Mouse (Mus musculus): ENCODE measurements around the gene Rsph6a. TPM values are rescaled to one million over a fixed set of nuclear protein-coding genes. Genes with fewer than 3 reads are reported as not detected.
"Not testable (repeated sequence)": the region's sequence is repeated elsewhere in the genome, so short reads cannot be mapped to it uniquely, and the experiment has no call there.

The Rsph6a gene
- polyA plus RNA-seq, 2 experiments = not detected

DNA sequence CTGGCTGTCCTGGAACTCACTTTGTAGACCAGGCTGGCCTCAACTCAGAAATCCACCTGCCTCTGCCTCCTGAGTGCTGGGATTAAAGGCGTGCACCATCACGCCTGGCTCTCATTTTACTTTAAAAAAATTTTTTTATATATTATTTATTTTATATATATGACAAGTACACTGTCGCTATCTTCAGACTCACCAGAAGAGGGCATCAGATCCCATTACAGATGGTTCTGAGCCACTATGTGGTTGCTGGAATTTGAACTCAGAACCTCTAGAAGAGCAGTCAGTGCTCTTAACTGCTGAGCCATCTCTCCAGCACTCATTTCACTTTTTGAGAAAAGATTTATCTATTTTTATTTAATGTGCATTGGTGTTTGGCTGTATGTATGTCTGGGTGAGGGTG lies 16.5 kb downstream of the Rsph6a start:
- not testable (repeated sequence) for H3K27ac ChIP-seq; ATAC-seq (ENCODE audit: insufficient read depth); H3K9ac ChIP-seq (replicated peaks); H3K36me3 ChIP-seq (replicated peaks; ENCODE audit: control insufficient read depth, insufficient read depth, low read depth); H3K4me3 ChIP-seq (ENCODE audit: insufficient read depth in 1 of 2, low read depth in 2 of 2, low read length in 2 of 2); H3K4me1 ChIP-seq (replicated peaks; ENCODE audit: control insufficient read depth in 2 of 2, insufficient read depth in 2 of 2, low read length in 1 of 2); H3K9me3 ChIP-seq (ENCODE audit: control insufficient read depth, low read length); H3K4me2 ChIP-seq (ENCODE audit: low read depth); DNase-seq (ENCODE audit: low read depth in 3 of 3, low spot score in 3 of 3)
- WGBS (ENCODE audit: insufficient replicate concordance) = 27% methylated on average over 3 of the region's 3 CpGs
- H3K27me3 ChIP-seq (ENCODE audit: control insufficient read depth, insufficient read depth, low read length) = peaks cover 15% of the 10 kb centered on the region
- peak; percentile 42; the same call in 1 of the 2 replicates for TF ChIP-seq CTCF (IDR thresholded peaks at IDR 0.05; ENCODE audit: low read depth)

DNA sequence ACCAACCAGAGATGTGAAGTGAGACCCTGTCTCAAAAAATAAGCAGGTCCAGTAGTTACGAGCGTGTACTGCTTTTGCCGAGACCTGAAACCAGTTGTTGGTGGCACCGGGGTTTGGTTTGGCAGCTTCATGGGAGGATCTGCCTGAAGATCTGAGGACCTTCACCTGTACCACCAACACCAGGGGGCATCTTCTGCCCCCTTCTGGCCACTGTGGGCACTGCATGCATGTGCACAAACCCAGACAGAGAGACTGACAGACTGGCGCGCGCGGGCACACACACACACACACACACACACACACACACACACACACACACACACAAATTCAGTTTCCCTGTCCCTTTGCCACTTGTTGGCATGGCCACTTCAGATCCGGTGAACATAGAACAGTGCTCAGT lies 19.0 kb downstream of the Rsph6a start:
- DNase-seq (ENCODE audit: low read depth in 3 of 3, low spot score in 3 of 3) (no peak), ATAC-seq (ENCODE audit: insufficient read depth) (no peak)
- Histone ChIP-seq H3K27ac (no peak overlapping the region), H3K9me3 (ENCODE audit: control insufficient read depth, low read length) (no peaks in the 10 kb centered on the region), H3K9ac (replicated peaks) (no peak overlapping the region), H3K4me3 (ENCODE audit: insufficient read depth in 1 of 2, low read depth in 2 of 2, low read length in 2 of 2) (no peak overlapping the region), H3K36me3 (replicated peaks; ENCODE audit: control insufficient read depth, insufficient read depth, low read depth) (0 out of 2 replicates have a peak, but pooled peaks cover 2% of the 10 kb centered on the region), H3K4me1 (replicated peaks; ENCODE audit: control insufficient read depth in 2 of 2, insufficient read depth in 2 of 2, low read length in 1 of 2) (peaks cover 8 to 20% of the 10 kb centered on the region in 2 experiments), H3K27me3 (ENCODE audit: control insufficient read depth, insufficient read depth, low read length) (peaks cover 2% of the 10 kb centered on the region; the same call in 1 of the 2 replicates), H3K4me2 (ENCODE audit: low read depth) (no peak overlapping the region)
- TF ChIP-seq EP300 (IDR thresholded peaks at IDR 0.05; ENCODE audit: low read depth) (no peak), CTCF (IDR thresholded peaks at IDR 0.05; ENCODE audit: low read depth) (peak; percentile 87)
- WGBS (ENCODE audit: insufficient replicate concordance) = 75% methylated on average over 9 of the region's 9 CpGs

DNA sequence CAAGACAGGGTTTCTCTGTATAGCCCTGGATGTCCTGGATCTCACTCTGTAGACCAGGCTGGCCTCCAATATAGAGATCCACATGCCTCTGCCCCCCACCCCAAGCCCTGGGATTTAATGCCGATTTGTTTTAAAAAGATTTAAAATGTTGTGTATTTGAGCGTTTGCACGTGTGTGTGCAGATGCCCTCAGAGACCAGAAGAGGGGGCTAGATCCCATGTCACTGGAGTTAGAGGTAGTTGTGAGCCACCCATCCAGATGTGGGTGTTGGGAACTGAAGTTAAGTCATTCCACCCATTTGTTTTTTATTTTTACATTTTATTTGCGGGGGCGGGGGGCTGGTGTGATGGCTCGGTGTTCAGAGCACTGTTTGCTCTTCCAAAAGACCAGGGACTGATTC lies 20.0 kb downstream of the Rsph6a start:
- no peak for DNase-seq (ENCODE audit: low read depth in 3 of 3, low spot score in 3 of 3)

DNA sequence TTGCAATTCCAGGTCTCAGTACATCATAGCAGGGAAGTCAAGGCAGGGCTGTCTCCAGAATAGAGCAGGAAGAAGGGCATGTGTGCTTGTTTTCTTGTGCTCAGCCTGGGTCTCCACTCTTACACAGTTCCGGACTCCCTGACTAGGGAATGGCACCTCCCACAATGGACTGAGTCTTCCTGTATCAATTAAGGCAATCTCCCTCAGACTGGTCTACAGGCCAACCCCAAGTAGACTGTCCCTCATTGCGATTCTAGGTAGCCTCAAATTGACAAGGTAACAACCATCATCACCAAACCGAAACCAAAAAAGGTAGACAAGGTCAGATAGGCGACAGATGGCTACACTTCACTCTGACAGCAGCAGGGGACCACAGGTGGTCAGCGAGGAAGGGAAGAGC lies 20.7 kb downstream of the Rsph6a start:
- Histone ChIP-seq H3K4me3 (ENCODE audit: insufficient read depth in 1 of 2, low read depth in 2 of 2, low read length in 2 of 2) (peak overlapping the region; percentile 70 to 85; a peak in 3 of 4 replicates), H3K9ac (replicated peaks) (peak overlapping the region; percentile 79)

More for the DNA sequence above, 20.0 kb downstream of the Rsph6a start:
- TF ChIP-seq EP300 (IDR thresholded peaks at IDR 0.05; ENCODE audit: low read depth) (no peak), CTCF (IDR thresholded peaks at IDR 0.05; ENCODE audit: low read depth) (peak; percentile 35; the same call in 1 of the 2 replicates)
- 79% methylated on average over 6 of the region's 6 CpGs for WGBS (ENCODE audit: insufficient replicate concordance)
- H3K9me3 ChIP-seq (ENCODE audit: control insufficient read depth, low read length) = no peaks in the 10 kb centered on the region
- H3K4me1 ChIP-seq (replicated peaks; ENCODE audit: control insufficient read depth in 2 of 2, insufficient read depth in 2 of 2, low read length in 1 of 2) = peaks cover 8 to 20% of the 10 kb centered on the region in 2 experiments
- no peak overlapping the region for H3K9ac ChIP-seq (replicated peaks)
- ATAC-seq (ENCODE audit: insufficient read depth) = no peak
- H3K27me3 ChIP-seq (ENCODE audit: control insufficient read depth, insufficient read depth, low read length) = peaks cover 2% of the 10 kb centered on the region; the same call in 1 of the 2 replicates
- H3K36me3 ChIP-seq (replicated peaks; ENCODE audit: control insufficient read depth, insufficient read depth, low read depth) = 0 out of 2 replicates have a peak, but pooled peaks cover 2% of the 10 kb centered on the region
- no peak overlapping the region for H3K4me3 ChIP-seq (ENCODE audit: insufficient read depth in 1 of 2, low read depth in 2 of 2, low read length in 2 of 2)
- H3K4me2 ChIP-seq (ENCODE audit: low read depth) = no peak overlapping the region
- no peak overlapping the region for H3K27ac ChIP-seq

DNA sequence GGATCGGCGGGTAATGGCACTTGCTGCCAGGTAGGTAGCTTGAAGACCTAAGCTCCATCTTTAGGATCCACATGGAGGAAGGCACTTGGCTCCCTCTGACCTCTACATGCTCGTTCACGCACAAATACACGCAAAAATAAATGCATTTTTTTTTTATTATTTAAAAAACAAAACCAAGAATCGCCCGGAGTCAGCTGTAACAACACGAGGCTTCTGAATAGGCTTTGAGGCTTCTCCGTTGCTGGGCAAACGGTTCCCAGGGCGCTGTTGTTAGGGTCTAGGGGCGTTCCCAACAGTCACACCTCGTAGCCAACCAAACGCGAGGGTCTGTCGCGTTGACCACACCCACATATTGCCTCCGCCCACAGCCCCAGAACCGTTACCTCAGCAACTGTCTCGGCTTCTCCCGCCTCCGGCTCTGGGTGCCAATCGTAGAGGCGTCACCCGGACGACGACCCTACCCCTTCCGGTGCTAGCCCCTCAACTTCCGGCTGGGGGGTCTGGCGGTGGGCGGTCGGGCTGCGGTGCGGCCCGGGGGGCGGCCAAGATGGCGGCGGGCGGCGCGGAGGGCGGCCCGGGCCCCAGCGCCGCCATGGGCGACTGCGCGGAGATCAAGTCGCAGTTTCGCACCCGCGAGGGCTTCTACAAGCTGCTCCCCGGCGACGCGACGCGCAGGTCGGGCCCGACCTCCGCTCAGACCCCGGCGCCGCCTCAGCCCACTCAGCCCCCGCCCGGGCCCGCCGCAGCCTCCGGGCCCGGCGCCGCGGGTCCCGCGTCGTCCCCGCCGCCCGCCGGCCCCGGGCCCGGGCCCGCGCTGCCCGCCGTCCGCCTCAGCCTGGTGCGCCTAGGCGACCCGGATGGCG lies 21.5 kb downstream of the Rsph6a start, which contains the start of gene Dmwd:
Dmwd (plus strand) TSS at position 505 of the 863 bp plus-strand sequence.
- peak; percentile 86 to 90 (median 88) for DNase-seq (ENCODE audit: low read depth in 3 of 3, low spot score in 3 of 3)
- ATAC-seq (ENCODE audit: insufficient read depth) = peak; percentile 90
- TF ChIP-seq CTCF (IDR thresholded peaks at IDR 0.05; ENCODE audit: low read depth) (no peak), EP300 (IDR thresholded peaks at IDR 0.05; ENCODE audit: low read depth) (no peak)
- H3K27ac ChIP-seq = peak within 1 kb of the TSS; percentile 12; the same call in 1 of the 2 replicates
- peak within 1 kb of the TSS; percentile 95 for H3K4me2 ChIP-seq (ENCODE audit: low read depth)
- peaks cover 2% of the 10 kb centered on the region; the same call in 1 of the 2 replicates for H3K27me3 ChIP-seq (ENCODE audit: control insufficient read depth, insufficient read depth, low read length)
- peaks cover 8 to 20% of the 10 kb centered on the region in 2 experiments for H3K4me1 ChIP-seq (replicated peaks; ENCODE audit: control insufficient read depth in 2 of 2, insufficient read depth in 2 of 2, low read length in 1 of 2)
- H3K36me3 ChIP-seq (replicated peaks; ENCODE audit: control insufficient read depth, insufficient read depth, low read depth) = peaks cover 9% of the 10 kb centered on the region; the same call in 1 of the 2 replicates
- peak within 1 kb of the TSS; percentile 70 to 85 for H3K4me3 ChIP-seq (ENCODE audit: insufficient read depth in 1 of 2, low read depth in 2 of 2, low read length in 2 of 2)
- no peaks in the 10 kb centered on the region for H3K9me3 ChIP-seq (ENCODE audit: control insufficient read depth, low read length)
- H3K9ac ChIP-seq (replicated peaks) = peak within 1 kb of the TSS; percentile 79
- 2% methylated on average over 88 of the region's 91 CpGs for WGBS (ENCODE audit: insufficient replicate concordance)

More for the DNA sequence above, 20.7 kb downstream of the Rsph6a start:
- WGBS (ENCODE audit: insufficient replicate concordance) = 56% methylated on average over 5 of the region's 5 CpGs
- Histone ChIP-seq H3K4me2 (ENCODE audit: low read depth) (peak overlapping the region; percentile 95), H3K27ac (no peak overlapping the region), H3K36me3 (replicated peaks; ENCODE audit: control insufficient read depth, insufficient read depth, low read depth) (peaks cover 2% of the 10 kb centered on the region; the same call in 1 of the 2 replicates), H3K9me3 (ENCODE audit: control insufficient read depth, low read length) (no peaks in the 10 kb centered on the region), H3K27me3 (ENCODE audit: control insufficient read depth, insufficient read depth, low read length) (peaks cover 2% of the 10 kb centered on the region; the same call in 1 of the 2 replicates), H3K4me1 (replicated peaks; ENCODE audit: control insufficient read depth in 2 of 2, insufficient read depth in 2 of 2, low read length in 1 of 2) (peaks cover 8 to 20% of the 10 kb centered on the region in 2 experiments)
- no peak for ATAC-seq (ENCODE audit: insufficient read depth)
- TF ChIP-seq CTCF (IDR thresholded peaks at IDR 0.05; ENCODE audit: low read depth) = no peak
- TF ChIP-seq EP300 (IDR thresholded peaks at IDR 0.05; ENCODE audit: low read depth) = no peak
- no peak for DNase-seq (ENCODE audit: low read depth in 3 of 3, low spot score in 3 of 3)
